Mouse (Mus musculus): ENCODE measurements around the gene Stam2. TPM values are rescaled to one million over a fixed set of nuclear protein-coding genes. Genes with fewer than 3 reads are reported as not detected.

Gene Stam2
- polyA plus RNA-seq (2014; fragmentation: Illumina TruSeq; extraction: RNeasy Lipid Tissue Mini Kit (QIAGEN cat#74804); ENCODE audit: insufficient read depth, low read depth, low replicate concordance) = 7.5 TPM

DNA sequence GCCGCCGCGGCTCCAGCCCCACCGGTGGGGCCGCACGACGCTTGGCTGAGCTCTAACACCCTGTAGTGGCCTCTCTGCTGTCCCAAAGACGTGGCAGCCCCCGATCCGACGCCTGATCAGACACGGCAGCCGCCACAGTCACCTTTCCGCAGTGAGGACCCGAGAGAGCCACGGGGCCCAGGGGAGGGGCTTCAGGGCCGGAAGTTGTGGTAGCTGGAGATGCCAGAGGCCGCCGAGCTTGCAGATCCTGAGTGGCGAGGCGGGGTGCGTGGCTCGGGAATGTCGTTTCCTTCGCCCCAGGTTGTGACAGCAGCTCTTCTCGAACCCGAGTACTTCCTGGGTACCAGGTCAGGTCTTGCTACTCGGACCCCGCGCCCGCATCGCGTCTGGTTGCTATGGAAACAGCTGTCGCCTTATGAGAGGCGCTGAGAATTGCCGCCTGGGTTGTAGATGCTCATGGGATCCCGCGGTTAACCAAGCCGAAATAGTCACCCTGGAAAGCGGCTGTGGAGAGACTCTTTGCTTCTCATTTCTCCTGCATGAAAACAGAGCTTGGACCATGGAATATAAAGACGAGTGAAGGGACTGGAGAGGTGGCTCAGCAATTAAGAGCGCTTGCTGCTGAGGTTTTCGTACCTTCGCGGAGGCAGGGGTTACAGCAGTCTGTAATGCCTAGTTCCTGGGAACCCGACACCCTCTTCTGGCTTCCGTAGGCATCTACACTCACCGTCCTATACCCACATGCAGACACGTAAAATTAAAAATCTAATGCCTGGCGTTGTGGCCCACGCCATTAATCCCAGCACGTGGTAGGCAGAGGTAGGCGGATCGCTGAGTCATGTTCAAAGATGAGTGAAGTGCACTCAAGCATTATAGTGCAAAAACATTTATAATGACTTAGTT, at the start of gene Stam2:
Stam2 (minus strand) TSS at position 26 of the 903 bp plus-strand sequence.

DNA sequence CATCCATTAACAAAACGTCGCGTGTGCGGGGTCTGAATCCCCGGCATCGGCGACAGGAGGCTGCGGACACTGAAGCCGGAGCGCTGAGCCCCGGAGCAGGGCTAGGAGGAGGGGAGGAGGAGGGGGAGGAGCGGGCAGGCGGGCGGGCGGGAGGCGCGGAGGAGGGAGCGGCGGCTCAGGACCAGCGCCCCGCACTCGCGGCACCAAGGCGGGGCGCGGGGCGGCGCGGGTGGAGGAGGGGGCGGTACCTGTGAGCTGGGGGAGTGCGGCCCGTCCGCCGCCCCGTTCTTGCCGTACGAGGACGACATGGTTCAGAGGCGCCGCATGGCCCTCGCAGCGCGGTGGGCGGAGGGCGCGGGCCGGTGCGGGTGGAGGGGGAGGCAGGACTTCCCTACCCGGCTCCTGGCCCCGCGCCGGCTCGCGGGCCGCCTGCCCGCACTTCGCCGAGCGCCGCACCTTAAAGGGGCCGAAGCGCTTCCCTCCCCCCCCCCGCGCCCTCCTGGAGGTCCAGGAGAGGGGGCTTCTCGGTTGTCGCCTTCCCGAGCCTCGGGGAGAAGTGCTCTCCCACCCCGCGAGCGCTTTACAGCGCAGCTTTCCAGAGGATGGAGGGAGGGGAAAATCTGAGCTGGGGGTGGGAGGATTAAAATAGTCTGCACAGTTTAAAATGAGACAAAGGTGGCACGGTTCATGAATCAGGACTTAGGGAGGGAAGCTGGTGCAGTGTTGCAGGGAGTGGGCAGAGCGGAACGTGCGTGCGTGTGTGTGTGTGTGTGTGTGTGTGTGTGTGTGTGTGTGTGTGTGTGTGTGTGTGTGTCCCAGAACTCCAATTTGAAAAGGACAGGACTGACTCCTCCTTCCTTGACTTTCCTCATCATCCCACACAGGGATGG, 65.8 kb downstream of the Stam2 start, which contains the start of gene Cacnb4:
Cacnb4 (minus strand) TSS at position 809 of the 890 bp plus-strand sequence.

Other genes starting within 250 kb of the Stam2 start
- 0.06 TPM for gene Cacnb4, start 65.5 kb downstream of the Stam2 start, polyA plus RNA-seq (2014; fragmentation: Illumina TruSeq; extraction: RNeasy Lipid Tissue Mini Kit (QIAGEN cat#74804); ENCODE audit: insufficient read depth, low read depth, low replicate concordance)
- gene Fmnl2, start 115.6 kb upstream of the Stam2 start, polyA plus RNA-seq (2014; fragmentation: Illumina TruSeq; extraction: RNeasy Lipid Tissue Mini Kit (QIAGEN cat#74804); ENCODE audit: insufficient read depth, low read depth, low replicate concordance) = 7.5 TPM

All from lung, adult 10 weeks (tissue).